Mouse (Mus musculus): ENCODE measurements at regions not wholly inside any gene's neighbourhood (a gene's known extent, or its start where the extent isn't known, plus 50 kb on each side); places are given as distances from the start of the nearest gene placed in this dataset.

DNA sequence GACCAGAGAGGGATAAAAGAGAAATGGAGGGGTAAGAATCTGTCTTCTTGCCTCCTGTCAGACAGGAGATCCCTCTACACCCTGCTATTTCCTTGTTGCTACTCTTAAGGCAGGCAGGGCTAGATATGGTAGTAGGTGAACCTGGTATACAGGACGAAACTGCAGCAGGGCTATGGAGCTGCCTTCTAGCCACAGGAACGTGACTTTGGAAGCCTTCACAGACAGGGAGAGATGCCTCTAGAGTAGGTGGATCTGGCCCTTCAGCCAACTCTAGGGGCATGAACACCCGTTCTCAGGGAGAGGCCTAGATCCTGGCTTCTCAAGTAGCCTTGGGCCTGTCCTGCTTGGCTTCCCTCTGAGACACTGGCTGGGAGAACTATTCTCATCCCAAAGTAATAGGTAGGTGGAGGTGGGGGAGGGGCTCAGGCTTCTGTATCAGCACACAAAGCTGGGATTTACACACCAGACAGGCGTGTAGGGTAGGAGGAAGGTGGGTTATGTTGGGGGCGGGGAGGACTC, 66.5 kb upstream of the Adam6b start:
- DNase-seq (ENCODE audit: low spot score in 2 of 2) = peak in 1 of 2 experiments; percentile 34

DNA sequence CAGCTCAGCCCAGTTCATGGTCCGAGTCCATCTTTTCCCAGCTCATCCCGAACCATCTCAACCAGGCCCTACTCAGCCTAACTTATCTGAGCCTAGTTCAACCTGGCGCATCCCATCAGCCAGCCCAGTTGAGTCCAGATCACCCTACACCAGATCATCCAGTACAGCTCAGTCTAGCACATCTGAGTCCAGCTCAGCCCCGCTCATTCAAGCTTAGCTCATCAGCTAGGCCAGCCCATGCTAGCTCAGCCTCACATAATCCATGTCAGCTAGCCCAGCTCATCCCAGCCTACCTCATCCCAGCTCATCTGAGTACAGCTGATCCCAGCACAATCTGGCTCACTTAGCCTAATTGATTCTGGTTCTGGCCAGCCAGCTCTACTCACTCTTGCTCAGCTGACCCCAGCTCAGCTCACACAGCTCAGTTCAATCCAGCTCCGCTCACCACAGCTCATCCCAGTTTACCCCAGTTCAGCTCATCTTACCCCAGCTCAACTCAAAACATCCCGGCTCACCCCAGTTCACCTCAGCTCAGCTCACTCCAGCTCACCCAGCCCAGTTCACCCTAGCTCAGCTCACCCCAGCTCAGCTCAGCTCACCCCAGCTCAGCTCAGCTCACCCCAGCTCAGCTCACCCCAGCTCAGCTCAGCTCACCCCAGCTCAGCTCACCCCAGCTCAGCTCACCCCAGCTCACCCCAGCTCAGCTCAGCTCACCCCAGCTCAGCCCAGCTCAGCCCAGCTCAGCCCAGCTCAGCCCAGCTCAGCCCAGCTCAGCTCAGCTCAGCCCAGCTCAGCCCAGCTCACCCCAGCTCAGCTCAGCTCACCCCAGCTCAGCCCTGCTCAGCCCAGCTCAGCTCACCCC, 65.3 kb upstream of the Adam6b start:
- DNase-seq (ENCODE audit: low spot score in 2 of 2) = peak in 1 of 2 experiments; percentile 24

DNA sequence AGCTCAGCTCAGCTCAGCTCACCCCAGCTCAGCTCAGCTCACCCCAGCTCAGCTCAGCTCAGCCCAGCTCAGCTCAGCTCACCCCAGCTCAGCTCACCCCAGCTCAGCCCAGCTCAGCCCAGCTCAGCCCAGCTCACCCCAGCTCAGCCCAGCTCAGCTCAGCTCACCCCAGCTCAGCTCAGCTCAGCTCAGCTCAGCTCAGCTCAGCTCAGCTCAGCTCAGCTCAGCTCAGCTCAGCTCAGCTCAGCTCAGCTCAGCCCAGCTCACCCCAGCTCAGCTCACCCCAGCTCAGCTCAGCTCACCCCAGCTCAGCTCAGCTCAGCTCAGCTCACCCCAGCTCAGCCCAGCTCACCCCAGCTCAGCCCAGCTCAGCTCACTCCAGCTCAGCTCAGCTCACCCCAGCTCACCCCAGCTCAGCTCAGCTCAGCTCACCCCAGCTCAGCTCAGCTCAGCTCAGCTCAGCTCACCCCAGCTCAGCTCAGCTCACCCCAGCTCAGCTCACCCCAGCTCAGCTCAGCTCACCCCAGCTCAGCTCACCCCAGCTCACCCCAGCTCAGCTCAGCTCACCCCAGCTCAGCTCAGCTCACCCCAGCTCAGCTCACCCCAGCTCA, 64.6 kb upstream of the Adam6b start:
- DNase-seq (ENCODE audit: low spot score in 2 of 2) = peak in 1 of 2 experiments; percentile 6

DNA sequence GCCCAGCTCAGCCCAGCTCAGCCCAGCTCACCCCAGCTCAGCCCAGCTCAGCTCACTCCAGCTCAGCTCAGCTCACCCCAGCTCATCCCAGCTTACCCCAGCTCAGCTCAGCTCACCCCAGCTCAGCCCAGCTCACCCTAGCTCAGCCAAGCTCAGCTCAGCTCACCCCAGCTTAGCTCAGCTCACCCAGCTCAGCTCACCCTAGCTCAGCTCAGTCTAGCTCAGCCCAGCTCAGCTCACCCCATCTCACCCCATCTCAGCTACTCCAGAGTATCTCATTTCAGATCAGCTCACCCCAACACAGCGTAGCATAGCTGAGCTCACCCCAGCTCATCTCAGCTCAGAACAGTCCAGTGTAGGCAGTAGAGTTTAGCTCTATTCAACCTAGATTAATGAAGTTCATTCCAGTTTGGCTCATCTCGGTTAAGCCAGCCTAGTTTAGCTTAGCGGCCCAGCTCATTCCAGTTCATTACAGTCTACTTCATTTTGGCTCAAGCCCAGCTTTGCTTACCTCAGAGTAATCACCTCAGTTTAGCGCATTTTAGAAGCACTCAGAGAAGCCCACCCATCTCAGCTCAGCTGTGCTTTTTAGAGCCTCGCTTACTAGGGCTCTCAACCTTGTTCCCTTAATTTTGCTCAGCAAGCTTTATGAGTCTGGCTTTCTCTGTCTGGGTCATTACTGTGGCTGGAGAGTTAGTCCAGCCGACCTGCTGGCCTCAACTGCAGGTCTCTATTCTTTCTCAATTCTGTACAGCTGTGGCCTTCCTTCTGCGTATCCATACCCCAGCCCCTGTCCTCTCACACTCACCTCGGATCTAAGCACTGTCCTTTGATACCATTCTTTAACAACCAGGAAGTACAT, 63.9 kb upstream of the Adam6b start:
- peak; percentile 10 to 21 for DNase-seq (ENCODE audit: low spot score in 2 of 2)

DNA sequence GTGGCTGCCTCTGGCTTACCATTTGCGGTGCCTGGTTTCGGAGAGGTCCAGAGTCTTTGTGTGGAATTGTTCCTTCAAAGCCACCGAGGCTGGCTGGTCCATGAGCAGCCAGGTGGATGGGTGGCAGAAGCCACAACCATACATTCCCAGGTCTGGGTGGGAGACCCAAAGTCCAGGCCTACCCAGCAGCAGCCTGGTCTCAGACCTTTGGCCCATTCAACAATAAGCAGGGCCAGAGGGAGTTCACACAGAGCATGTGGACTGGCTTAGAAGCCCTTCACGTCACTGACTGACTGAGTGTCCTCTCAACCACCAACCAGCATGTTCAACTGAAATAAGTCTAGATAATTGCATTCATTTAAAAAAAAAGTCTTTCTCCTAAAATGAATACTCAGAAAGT, 62.7 kb upstream of the Adam6b start:
- DNase-seq (ENCODE audit: low spot score in 2 of 2) = peak; percentile 46 to 49

DNA sequence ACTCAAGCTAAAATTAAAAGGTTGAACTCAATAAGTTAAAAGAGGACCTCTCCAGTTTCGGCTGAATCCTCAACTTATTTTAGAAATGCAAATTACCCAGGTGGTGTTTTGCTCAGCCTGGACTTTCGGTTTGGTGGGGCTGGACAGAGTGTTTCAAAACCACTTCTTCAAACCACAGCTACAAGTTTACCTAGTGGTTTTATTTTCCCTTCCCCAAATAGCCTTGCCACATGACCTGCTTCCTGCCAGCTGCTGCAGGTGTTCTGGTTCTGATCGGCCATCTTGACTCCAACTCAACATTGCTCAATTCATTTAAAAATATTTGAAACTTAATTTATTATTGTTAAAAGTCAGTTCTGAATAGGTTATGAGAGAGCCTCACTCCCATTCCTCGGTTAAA, 62.0 kb upstream of the Adam6b start:
- peak; percentile 87 to 91 for DNase-seq (ENCODE audit: low spot score in 2 of 2)

DNA sequence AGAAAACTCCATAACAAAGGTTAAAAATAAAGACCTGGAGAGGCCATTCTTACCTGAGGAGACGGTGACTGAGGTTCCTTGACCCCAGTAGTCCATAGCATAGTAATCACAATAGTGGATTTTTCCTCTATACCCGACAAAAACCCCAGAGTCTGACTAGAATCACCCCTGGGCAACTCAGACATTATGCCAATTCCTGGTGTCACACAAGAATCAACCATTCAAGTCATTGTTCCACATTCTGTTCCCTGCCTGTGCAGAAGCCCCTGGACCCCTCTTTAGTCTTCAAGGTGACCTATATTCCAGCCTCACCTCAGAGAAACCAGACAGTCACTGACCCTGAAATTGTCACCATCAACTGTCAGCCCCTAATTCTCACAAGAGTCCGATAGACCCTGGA, 60.9 kb upstream of the Adam6b start:
- peak in 1 of 2 experiments; percentile 1 for DNase-seq (ENCODE audit: low spot score in 2 of 2)

DNA sequence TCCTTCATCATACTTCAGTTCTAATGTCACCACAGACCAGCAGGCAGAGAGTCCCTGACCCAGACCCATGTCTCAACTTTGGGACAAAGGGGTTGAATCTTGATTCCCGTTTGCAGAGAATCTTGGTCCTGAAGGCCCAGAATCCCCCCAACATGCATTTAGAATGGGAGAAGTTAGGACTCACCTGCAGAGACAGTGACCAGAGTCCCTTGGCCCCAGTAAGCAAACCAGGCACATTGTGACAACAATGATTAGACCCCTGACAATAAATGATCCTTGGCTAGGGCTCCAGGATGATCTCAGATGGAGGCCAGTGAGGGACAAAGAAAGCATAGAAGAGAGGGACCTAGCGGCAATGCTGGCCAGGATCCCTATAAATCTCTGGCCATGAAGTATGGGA, 60.4 kb upstream of the Adam6b start:
- peak in 1 of 2 experiments; percentile 5 for DNase-seq (ENCODE audit: low spot score in 2 of 2)

DNA sequence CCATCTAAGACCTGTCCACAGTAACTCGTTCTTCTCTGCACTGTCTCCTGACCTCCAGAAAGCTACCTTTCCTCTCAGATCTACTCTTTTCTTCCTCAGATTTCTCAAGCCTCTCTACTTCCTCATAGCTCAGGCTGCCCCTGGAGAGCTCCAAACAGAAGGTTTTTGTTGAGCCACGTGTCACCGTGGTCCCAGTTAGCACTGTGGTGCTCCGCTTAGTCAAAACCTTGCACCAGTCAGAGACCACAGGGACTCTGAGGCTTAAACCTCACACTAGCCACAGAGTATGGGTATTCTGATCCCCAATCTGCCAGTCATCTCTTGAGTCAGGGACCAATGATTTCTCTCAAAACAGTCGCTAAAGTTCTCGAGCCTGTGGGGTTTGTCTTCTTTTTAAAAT, 59.0 kb upstream of the Adam6b start:
- DNase-seq (ENCODE audit: low spot score in 2 of 2) = peak; percentile 4 to 27
